Mouse (Mus musculus) frontal cortex, postnatal 25 days (tissue): ENCODE measurements around the gene Mapk11.

ENCODE experiments used
- DNase-seq, 2 experiments: peaks; one replicate each; pipeline ENCODE4 v3.0.0; 2022; ENCODE audit warnings: low spot score in 2 of 2

Mapk11 gene

DNA sequence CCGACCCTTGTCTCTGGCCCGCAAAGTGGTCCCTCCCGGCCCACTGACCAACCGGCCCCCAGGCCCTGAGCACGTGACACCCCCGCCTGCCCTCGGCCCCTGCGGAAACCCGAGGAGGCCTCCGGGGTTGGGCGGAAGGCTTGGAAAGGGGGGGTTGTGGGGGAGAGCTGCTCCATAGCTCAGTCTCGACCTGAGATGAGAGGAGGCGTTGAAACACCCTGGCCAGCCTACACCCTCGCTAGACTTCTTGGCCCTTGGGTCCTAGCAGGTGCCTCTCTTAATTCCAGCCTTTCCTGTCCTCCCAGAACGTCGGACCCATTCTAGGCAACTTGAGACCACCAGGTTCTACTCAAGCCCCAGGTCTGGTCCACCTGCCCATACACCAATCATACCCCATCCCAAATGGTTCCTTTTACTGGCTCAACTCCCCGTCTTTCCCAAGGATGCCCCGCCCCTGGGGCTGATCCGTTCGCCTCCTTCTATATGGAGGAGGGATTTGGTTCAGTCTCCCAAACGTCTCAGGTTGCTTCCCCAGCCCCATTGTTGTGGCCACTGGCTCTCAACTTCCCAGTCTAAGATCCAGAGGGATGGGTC is 8.7 kb downstream of the Mapk11 start, which contains the start of gene Mapk12:
TSS of gene Mapk12 (minus strand) at position 45 of the 594 bp plus-strand sequence.
- no peak for DNase-seq

DNA sequence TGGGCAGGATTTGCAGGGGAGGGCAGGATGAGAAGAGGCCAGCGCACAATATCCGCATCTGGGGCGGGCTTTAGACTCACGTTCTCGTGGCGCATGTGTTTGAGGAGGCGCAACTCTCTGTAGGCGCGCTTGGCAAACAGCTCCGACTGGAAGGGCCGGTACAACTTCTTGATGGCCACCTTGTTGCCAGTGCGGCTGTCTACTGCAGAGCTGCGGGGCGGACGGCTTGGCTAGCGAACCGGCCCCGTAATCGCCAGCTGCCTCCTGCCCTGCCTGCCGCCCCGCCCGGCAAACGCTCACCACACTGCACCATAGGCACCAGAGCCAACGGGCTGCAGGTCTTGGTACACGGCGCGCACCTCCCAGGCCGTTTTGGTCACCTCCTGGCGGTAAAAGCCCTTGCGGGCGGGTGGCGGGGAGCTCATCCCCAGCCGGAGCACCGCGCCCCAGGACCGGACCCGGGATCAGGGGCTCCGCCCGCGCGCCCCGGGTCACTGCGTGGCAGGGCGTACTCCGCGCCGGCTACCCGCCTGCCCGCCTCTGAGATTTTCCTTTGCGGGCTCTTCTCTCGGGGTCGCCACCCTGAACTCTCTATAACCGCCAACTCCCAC is 9.3 kb downstream of the Mapk11 start:
- DNase-seq: peak in 1 of 2 experiments; percentile 61

DNA sequence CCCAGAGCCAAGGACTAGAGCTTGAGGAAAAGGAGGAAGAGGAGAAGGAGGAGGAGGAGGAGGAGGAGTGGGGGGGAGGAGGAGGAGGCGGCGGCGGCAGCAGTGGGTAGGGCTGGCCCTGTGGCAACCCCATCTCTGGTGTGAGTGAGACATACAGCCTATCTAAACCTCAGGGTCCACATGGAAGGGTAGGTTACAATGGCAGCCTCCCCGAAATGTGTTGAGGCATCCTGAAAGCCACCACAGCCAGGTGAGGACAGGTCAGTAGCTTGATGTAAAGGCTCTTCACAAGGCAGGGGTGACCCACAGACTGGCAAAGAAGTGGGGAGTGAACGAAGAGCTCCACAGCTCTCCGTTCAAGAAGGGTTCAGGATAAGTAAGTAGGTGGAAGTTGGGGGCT is 10.9 kb downstream of the Mapk11 start:
- no peak for DNase-seq

DNA sequence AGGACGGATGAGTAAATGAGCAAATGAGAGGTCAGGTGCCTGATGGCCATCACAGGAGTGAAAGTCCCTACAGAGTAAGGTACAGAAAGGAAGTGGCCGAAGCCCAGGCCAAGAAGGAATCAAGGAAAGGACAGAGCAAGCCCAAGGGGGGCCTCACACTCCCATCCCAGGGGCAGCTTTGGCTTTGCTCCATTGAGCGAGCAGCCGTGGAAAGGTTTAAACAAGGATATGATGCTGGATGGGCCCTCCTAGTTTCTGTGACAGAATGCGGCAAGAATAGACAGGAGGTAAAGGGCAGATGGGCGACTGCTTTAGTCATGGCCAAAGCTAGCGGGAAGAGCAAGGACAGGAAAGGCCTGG is 11.4 kb downstream of the Mapk11 start:
- no peak for DNase-seq

DNA sequence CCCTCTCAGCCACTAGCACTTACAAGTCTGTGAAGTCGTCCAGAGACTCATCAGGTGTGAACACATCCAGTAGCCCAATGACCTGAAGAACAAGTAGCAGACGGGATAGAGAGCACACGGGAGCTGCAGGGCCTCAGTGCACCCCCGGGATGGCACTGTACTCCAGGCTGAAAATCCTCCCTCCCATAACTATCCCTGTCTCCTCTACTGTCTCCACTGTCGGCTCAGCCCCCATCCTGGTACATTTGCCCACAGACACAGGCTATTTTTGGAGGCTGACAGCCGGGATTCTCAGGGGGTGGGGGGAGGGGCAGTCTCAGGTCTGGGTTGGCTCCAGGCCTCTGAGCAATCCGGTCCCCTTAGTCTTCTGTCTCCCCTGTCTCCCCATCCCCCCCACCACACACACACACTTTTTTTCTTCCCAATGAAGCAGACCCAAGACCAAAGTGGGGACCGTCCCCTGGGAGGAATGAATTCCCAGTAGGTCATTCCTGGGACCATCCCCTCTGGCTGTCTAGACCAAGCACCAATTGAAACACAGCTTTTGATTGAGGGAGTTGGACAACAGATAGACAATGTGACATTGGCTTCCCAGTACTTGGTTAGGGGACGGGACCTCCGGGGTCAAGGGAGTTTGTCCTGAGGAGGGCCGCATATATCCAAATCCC is 11.9 kb downstream of the Mapk11 start:
- DNase-seq: no peak

DNA sequence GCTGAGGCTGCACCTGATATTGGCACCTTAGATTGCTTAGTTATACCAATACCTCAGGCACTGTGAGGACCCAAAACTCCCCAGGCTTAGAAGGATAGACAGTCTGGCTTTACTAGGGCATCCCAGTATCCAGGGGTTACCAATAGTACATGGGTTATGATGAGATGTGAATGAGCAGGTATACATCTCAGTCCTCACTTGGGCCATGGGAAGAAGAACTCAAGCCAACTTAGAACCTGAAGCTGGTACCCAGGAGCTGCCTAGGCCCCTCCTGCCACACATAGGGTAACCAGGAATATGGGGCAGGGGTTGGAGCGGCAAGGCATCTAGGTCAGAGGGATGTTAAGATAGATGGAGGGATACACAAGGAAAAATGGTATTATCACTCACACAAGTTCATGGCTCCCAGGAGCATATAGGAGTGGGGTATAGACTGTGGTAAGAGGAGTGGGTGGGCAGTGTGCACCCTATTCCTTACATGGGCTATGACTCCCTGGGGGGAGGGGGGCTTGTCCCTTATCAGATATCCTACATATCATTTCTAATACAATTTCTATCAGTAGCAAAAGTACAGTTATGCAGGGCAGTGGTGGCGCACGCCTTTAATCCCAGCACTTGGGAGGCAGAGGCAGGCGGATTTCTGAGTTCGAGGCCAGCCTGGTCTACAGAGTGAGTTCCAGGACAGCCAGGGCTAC is 12.8 kb downstream of the Mapk11 start:
- no peak for DNase-seq

DNA sequence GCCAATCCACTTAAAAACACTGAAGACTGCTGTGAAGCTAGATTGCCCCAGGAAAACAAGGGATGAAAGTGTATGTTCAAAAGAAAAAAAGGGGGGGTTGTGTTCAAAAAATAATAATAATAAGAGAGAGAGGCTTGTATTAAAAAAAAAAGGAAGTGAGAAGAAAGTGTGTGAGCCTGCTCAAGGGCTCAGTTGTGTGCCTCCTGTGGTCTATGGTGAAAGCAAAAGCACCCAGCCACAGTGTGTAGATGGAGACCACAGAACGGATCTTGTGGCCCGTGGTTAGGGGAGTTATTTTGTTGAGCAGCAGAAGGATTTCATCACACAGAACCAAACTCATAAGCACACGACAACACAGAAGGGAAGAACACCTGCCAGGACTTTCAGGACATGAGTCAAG is 18.1 kb downstream of the Mapk11 start:
- no peak for DNase-seq

DNA sequence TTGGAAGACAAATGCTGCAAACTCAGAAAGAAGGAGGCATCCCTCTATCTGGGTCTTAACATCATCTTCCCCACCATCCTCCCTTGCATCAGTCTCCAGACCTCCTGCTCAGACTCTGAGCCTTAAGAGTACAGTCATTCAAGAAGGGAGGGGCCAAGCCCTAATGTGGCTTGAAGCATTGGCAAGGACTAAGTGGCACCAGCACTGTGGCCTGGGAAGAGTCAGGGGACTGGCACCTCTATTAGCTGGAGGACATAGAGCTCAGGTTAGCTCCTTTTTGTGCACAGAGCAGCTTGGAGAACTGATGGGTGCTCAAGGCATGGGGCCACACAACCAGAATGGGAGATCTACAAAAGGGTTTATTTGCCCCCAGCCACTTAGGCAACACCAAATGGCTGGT is 19.2 kb downstream of the Mapk11 start:
- DNase-seq: no peak

DNA sequence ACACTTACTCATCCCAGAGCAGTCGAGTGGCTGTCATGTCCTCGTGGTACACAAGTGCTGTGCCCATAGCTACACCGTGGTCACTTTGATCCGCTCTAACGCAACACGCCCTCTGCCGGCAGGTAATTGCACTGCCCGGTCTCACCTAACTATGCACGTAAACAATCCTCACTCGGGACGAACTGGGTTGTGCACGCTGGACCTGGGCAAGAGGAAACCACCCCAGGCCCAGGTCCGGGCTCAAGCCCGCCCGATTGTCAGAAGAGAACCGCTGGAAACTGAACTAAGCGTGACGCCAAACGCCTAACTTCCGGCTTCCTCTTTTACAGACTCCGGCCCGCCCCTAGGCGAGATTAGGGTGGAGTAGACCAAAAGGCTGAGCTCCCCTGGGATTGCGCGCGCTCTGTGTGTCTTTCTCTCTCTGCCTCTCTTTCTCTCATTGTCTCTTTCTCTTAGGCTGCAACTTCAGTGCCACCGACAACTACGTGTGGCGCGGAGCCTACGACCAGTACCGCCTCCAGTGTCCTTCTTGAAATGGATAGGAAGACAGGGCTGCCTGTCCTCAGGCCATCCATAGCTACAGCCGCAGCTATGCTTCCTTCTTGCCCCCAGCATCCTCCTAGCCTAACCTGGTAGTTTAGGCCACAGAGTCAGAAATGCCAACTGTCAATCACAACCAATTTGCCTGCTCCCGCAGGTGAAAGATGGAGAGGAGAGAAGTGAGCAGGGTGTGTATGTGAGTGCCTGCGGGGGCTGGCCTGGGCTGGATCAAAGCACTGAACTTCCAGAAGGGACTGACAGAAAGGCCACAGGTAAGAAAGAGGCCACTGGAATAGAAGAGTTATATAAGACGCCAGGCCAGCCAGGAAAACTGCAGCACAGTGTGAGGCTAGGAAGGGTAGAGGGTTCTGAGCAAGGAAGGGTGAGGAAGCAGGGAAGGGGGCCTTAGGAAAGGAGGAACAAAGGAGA is 20.8 kb downstream of the Mapk11 start, which contains the start of gene Hdac10:
TSS of gene Hdac10 (minus strand) at position 319 of the 969 bp plus-strand sequence.
- peak; percentile 75 to 78 for DNase-seq

DNA sequence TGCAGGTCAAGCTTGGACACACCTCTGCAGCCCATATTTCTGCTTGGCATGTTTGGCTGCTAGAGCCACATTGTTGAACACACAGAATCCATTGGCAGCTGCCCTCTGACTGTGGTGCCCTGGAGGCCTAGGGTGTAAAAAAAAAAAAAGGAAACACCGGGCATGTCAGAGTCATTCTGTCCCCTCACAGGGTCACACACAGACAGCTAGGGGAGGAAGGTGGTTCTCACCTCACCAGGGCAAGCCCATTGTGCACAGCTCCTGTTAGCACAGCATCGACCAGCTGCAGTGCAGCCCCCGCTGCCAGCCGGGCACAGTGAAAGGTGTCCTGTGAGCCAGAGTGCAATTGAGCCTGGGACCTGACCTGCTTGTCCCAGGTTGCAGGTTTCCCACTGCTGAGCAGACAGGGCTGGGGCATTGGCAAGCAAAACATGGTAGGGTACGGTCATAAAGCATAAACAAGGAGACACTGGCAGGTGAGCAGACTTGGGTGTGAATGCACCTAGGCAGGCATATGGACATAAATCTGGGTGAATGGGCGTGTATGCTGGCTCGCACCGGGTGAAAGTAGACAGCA is 22.0 kb downstream of the Mapk11 start:
- no peak for DNase-seq

DNA sequence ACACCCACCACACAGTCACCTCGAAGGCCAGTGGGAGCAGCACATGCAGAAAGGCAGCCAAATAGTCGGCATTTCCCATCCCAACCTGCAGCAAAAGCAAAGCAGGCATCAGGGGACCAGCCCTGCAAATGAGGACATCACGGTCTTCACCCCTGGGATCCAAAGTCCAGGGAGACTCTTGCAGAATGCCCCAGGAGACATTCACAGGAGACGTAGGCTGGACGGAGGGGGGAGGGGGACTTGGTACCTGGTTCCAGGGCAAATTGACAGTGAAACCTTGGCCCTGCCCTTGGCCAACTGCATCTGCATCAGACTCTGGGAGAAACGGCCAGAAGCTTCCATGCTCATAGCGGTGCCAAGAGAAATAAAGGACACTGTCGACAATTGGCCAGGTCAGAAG is 22.8 kb downstream of the Mapk11 start:
- DNase-seq: no peak

DNA sequence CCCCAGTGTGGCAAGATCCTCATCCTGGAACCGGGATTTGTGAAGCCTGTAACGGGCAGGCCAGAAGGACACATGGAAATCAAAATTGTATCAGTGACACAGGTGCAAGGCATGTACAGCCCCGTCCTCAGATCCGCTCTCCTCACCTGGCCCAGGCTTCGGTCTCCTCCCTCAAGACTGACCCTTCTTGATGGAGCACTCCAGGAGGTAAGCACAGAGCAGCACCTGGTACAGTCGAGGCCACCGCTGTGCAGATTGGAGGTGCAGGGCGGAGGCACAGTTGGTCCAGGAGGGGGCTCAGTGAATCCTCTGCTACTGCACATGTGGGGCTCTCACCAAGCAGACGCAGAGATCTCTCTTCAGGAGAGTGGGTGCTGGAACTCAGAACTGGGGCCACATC is 24.1 kb downstream of the Mapk11 start:
- DNase-seq: no peak

DNA sequence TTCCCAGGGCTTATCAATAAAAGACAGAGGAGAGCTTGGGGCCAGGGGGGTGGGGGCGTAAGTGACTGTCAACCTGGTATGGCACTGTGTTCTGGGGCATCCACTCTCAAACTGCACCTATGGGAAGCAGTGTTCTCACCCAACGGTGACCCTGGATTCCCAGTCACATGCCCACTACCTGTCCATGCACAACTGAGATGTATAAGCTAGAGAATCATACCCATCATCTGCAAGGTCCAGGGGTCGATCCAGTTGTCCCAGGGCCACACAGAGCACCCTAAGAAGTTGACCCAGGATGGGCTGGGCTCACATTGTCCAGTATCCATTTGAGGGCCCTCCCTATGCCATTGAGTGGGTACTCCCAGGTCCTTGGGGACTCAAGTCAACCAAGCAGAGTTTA is 25.1 kb downstream of the Mapk11 start:
- no peak for DNase-seq

DNA sequence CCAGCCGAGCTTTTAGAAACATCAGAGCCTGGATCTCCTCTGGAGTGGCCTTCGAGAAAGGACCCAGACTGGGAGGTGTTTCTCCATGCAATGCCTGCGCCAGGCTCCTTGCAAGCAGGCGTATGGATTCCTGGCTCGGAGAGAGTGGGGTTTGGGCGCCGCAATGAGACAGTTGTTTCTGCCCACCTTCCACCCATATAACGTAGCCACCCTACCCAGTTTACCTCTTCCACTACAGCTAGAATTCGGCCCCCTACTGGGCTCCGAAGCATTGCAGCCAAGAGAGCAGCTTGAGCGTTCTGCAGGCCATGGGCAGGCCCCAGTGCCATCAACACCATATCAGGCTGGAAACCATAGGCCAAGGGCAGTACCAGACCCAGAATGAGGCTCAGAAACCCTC is 25.8 kb downstream of the Mapk11 start:
- peak in 1 of 2 experiments; percentile 51 for DNase-seq

DNA sequence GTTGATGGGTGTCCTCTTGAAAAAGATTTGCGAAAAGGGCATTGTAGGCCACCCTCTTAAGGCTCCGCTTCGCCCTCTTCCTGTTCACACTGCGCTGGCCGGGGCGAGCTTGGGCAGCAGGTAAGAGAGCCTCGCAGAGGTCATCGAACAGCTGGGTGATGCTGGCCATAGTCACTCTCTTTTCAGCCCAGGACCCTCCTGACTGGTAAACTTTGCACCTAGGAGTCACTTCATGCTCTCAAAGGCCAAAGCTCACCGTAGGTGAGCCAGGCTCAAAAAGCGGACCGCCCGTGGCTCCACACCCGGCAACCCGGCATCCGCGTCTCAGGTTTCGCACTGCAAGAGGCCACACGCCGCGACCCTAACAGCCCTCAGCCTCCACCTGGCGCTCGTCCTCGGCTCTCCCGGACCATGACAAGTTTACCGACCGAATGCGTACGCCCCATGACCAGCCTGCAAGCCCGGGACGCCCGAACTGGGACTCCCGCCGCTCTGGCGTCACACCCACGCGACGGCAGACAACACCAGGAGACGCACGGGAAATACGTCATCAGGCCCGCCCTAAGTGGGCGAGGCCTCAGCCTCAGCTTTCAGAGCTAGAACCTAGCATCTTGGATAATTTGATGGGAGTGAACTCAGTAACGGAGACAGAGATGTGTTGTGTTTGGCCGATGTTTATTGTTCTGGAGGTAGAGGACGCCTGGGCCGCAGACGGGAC is 26.6 kb downstream of the Mapk11 start, which contains the start of gene Tubgcp6:
TSS of gene Tubgcp6 (minus strand) at position 464 of the 718 bp plus-strand sequence.
- peak; percentile 92 to 93 for DNase-seq

DNA sequence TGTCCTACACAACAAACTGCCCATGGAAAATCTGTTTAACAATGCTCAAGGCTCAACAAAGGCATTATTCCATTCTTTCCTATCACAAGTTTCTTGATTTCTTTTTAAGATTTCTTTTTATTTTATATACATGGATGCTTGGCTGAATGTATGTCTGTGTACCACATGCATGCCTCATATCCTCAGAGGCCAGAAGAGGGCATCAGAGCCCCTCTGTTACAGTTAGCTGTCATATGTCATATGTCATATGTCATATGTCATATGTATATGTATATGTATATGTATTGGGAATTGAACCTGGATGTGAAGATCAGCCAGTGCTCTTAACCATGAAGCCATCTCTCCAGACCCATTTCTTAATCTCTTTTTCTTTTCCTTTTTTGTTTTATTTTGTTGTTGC is 31.4 kb downstream of the Mapk11 start:
- DNase-seq: no peak

DNA sequence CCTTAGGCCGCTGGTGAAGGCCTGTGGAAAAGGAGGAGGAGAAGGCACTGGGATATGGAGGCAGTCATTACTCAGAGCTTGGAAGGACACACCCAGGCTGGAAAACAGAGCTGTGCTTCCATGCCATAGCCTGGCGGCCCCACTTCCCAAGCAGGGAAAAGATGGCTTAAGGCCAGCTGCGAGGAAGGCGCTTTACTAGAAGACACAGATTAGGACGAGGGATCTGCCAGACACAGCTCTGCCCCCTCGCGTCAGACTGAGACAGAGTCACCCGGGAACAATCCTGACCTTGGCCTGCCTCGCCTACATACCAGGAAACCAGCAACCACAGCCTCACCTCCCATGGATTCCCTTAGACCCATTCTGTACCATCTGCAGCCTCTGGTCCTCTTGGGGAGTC is 39.3 kb downstream of the Mapk11 start:
- DNase-seq: no peak

DNA sequence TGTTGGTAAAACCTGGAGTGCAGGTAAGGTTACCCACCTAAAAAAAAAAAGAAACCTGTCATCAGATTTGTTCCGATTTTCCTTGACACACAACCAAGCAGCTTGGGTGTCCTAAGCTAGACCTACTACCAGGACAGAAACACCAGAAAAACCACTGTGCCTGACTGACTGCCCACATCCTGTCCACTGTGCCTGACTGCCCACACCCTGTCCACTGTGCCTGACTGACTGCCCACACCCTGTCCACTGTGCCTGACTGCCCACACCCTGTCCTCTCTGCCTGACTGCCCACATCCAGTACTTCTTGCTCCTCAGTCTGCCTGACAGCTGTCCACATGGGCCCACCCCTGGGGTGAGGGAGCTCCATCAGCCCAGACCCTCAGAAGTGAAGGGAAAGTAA is 42.5 kb downstream of the Mapk11 start:
- no peak for DNase-seq

DNA sequence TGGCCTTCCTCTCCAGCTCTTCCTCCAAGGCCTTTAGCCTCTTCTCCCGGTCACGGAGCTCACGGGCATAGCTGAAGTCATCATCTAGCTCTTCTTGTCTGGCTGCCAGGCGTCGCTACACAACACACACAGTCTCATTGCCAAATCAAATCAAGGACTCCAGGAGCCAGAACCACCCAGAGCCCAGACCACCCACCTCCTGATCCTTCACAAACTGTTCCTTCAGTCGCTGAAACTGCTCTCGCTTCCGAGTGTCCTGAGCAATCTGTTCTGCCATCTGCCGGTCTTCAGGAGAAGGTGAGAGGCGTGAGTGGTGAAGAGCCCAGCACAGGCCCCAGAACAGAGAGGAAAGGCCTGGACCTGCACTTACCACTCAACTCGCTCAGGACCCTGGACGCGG is 43.4 kb downstream of the Mapk11 start:
- DNase-seq: no peak

DNA sequence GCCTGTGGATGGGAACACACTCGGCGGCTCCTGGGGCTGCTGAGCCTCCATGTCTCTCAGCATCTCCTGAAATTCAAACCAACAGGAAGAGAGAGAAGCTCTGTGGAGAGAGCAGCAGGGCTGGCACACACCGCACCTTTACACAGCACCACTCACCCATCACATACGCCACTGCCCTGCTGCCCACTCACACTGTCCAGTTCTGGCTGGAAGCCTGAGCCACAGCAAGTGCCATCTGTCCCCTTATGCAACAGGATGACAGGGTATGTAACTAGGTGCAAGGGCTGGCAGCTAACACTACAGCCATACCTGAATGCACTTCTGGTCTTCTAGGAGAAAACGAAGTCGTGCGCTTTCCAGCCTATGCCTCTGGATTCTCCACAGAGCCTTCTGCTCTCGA is 45.0 kb downstream of the Mapk11 start:
- no peak for DNase-seq
